Mouse (Mus musculus) right cerebral cortex, postnatal 14 days (tissue): Measurements from ENCODE around the gene Nup43.
"Not testable (repeated sequence)": the region's sequence is repeated elsewhere in the genome, so short reads cannot be mapped to it uniquely, and the experiment has no call there.

Experiments
- DNase-seq: peaks from one replicate; pipeline ENCODE4 v3.0.0; 2022

Gene Nup43

GRCm38 (mm10) chr10:7667342-7667802, at the start of gene Nup43:
TSS of gene Nup43 (plus strand) at chr10:7667503.
- DNase-seq, result peak; percentile 92

DNA sequence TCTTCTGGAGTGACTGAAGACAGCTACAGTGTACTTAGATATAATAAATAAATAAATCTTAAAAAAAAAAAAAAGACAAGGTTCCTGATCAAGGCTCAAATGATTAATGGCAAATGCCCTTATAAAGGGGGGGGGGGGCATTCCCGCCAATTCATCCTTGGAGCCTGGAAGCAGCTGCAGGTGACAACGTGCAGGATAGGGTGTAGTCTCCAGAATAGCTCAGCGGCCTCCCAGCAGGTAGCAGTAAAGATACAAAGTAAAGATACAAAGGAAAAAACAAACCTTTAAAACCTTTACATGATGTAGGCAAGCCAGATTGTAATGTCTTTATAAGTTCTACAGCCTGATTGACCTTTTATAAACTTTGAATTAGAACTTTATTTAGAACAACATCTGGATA, 49.7 kb upstream of the Nup43 start:
- DNase-seq, result not testable (repeated sequence)

- no peak for DNase-seq
These were observed 47.5 kb upstream of the Nup43 start for GRCm38 (mm10) chr10:7619821-7620241.

- no peak for DNase-seq
These were observed 46.6 kb upstream of the Nup43 start for GRCm38 (mm10) chr10:7620723-7621122.

DNA sequence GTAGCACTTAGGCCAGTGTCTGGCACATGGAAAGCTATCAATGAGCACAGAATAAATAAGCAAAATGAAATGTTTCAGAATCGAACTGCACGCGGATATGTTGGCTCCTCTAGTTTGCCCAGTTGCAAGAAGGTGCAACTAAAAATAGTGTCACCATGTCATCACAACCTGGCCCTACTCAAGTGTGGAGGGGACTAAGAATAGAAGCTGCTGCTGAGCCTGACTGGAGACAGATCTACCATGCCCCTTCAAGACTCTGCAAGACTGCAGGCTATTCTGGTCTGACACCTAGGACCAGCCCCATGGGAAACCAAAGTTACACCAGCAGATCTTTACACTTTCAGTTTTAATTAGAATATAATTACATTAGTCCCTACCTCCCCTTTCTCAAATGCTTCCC, 44.9 kb upstream of the Nup43 start:
- no peak for DNase-seq

DNA sequence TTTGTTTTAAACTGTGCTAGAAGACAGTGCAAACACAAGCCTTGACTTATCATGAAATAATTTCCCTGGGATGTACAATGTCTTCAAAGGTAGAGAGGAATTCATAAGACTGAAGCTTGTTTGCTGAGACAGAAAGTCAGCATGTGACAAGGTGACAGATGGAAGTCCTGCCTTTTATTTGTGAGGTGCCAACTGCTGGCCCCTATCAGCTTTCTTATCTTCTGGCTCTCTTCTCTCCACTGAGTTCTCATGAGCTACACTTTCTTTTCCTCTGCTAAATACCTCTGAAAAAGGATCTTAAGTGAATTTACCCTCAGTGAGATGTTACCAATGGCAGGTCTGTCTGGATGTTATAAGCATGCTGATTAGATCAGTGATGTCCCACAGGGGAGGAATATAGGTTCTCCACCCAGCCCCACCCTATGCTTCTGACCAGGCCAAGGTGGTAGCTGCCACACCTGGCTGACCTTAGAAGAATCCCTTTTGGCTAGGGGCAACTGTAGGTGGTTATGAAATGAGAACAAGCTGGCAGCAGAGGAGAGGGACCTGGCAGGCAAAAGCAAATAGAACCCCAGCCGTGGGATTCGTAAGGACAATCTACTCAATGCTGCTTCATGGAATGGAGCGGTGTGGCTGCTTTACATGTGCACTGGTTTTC, 43.3 kb upstream of the Nup43 start:
- no peak for DNase-seq

DNA sequence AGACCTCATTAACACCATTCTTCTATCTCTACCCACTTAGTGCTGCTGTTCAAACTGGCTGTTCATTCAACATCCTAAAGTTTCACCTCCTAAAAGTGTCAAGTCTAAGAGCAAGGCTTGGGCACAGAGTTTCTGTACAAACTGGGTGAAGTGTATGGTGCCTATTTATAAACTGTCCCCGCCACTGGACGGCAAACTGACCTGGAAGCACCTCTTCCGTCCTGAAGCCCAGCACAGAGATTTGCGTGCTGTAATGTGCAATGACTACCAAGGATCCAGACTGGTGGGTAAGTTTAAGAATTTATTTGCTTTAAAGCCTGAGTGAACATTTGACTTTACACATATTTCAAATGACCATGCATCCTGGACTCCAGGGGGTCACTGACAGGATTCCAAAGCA, 38.2 kb upstream of the Nup43 start:
- no peak for DNase-seq

GRCm38 (mm10) chr10:7630286-7630685, 37.0 kb upstream of the Nup43 start:
- DNase-seq, result no peak

GRCm38 (mm10) chr10:7630951-7631720, 36.2 kb upstream of the Nup43 start:
- DNase-seq, result no peak

DNA sequence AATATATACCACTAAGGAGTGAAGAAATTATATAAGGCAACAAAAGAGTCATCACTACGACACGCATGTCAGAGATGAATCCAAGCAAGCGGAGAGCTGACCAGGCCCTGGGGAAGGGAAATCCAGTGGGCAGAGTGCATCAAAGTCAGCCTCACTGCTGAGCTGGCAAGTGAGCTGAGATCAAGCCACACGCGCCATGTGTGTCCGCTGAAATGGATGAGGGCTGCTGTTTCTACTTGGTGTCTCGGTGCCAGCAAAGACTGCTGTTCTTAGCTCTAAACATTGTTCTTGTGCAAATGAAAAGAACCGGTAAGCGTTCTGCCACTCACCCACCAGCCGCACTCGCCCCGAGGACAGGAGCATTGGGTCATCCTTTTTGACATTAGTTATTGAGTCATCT, 26.9 kb upstream of the Nup43 start:
- no peak for DNase-seq

DNA sequence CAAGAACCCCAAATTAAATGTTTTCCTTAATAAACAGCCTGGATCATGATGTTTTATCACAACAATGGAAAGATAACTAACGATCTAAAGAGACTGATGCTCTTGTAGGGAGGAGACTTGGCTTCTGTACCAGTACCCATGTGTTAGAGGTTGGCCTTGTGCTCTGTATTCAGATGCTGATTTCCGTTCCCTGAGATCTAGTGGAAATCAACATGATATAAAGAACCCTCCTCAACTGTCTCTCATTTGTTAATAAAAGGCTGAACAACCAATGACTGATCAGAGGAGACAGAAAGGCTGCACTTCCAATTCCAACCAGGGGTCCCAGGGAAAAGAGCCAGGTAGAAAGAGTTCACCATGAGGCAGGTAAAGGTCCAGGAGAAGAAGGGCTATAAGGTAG, 21.4 kb upstream of the Nup43 start:
- no peak for DNase-seq

DNA sequence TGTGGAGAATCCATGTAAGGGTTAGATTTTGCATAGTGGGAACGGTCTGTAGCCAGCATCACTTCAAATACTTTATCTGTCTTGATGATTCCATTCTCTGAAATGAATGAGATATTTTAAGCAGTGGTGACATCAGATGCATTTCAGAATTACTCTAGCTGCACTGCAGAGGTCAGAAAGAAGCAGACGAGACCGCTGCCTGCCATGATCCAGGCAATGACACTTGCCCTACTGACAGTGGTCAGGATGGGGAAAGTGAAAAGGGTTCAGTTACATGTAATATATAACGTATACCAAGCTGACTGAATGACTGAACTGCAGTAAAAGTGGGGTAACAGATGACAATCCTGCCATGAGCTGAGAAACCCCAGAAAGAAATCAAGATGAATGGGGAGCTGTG, 18.2 kb upstream of the Nup43 start:
- DNase-seq, result no peak

DNA sequence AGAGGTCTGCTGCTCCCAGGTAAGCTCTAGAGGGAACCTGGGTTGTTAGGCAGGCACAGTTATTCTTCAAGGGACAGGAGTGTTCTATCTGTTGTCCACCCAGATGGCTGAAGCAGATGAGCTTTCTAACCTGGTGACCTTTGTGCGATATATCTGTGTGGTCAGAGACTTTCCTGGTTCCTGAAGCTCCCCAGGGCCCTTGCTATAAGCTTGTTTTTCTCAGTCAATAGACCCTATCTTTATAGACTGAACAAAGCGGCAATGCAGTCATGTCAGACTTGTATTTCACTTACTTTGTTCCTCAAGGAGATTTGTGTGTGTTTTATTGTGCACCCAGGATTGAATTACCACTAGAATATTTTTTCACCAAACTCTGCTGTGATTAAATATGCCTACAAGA, 16.2 kb upstream of the Nup43 start:
- DNase-seq, result no peak

DNA sequence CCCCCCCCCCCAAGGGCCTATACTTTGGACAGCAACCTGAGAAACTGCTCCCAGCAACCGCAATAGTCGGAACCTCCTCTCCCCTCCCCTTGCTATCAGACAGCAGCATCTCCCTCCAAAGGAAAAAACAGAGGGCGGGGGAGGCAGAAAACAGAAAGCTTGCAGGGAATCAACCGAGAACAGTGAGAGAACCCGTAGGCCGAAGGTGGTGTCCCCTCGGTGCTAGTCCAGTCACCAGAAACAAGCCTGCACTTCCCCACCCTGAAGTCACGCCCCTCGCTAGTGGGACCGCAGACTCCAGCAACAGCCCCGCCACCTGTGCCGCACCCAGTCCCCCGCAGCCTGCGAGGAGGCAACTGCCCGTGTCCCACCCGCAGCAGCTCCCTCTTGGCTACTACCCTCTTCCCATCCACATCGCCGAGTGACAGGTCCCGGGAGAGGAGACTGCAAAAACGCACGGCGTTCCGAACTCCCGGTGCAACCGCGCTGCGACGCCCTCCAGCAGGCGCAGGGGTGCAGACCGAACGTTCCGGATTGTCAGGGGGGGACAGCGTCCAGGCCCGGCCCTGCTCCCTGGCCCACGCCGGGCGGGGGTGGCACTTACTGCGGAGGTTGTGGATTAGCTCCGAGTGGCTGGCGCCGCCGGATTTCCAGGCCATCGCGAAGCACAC, 4.7 kb upstream of the Nup43 start:
- no peak for DNase-seq

- DNase-seq, result peak; percentile 88
These were observed 3.9 kb upstream of the Nup43 start for GRCm38 (mm10) chr10:7663159-7664026.

DNA sequence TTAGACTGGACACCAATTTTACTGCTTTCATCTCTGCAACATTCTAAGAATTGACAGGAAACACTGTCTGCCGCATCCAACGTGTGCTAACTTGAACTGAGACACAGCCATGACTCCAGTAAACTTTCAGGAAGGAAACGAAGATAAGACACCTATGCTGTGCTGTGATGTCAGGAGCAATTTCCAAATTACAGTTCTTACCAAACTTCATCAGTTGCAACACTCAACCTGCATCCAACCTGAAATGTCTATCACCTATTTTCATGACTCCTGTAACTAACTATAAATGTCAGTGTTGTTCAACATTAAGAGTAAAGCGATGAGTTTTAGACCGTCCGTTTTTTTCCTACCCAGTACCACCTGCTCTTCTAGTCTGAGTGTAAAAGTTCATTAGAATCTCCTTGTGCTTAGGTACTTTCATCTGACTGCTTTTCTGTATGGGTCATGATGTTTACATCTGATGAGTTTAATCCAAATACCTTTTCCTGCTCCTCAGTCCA, 3.2 kb upstream of the Nup43 start:
- DNase-seq, result no peak

GRCm38 (mm10) chr10:7664889-7665288, 2.4 kb upstream of the Nup43 start:
- no peak for DNase-seq

- no peak for DNase-seq
These were observed 6.4 kb downstream of the Nup43 start for GRCm38 (mm10) chr10:7673673-7674072.

- peak; percentile 88 for DNase-seq
These were observed 13.5 kb downstream of the Nup43 start, which contains the start of the genes Pcmt1 and Lats1 for GRCm38 (mm10) chr10:7680731-7681301. TSS of gene Pcmt1 (minus strand) at chr10:7681136. TSS of gene Lats1 (plus strand) at chr10:7681214.

GRCm38 (mm10) chr10:7681343-7682025, 14.2 kb downstream of the Nup43 start:
- peak; percentile 65 for DNase-seq

DNA sequence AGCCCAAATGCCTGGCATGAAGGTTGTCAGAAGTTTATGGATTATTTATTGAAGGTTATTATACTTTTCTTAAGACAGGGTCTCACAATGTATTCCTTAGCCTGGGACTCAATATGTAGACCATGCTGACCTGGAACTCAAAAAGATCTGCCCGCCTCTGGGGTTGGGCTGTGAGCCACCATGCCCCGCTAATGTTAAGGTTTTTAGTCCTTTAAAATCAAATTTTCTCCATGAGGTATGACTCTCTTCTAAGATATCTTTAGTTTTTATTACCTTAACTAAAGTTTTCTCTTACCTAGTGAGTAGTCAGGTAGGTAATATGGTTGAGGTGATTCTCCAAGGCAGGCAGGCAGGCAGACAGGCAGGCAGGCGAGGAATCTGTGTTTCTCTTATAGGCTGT, 14.9 kb downstream of the Nup43 start:
- no peak for DNase-seq

- no peak for DNase-seq
These were observed 19.6 kb downstream of the Nup43 start for GRCm38 (mm10) chr10:7686902-7687301.
